Mouse (Mus musculus): ENCODE measurements around the gene Tacc2.

DNA sequence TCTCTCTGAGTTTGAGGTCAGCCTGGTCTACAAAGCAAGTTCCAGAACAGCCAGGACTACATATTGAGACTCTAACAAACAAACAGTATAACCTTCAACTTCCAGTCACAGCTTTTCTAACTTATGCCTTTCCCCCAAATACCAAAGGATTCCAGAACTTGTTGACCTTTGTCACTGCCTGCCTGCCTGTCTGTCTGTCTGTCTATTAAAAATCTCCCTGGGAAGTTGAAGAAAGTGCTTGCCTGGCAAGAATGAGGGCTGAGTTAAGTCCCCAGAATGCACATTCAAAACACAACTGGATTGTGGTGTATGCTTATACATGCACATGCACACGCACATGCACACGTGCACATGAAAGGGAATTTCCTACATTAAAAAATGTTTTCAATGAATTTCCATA lies 43.8 kb downstream of the Tacc2 start:
- TF ChIP-seq TAL1 (IDR thresholded peaks at IDR 0.05; ENCODE audit: low read length), result no peak
- TF ChIP-seq GATA1 (IDR thresholded peaks at IDR 0.05; ENCODE audit: low read length), result no peak
